In genomic region chr6:114781415-114782240, GRCm38 (mm10) we compare ENCODE assay signal across 8 mouse cellular contexts.
DNase-seq lines count a peak whose midpoint lies in the region; ATAC-seq and TF ChIP-seq lines count a peak whose summit lies in the region.

No protein-coding gene starts in this region.

- 50% methylated on average over 11 of the region's 11 CpGs for WGBS in cerebellum, adult 2 months
- 46% methylated on average over 11 of the region's 11 CpGs for WGBS in midbrain, embryonic 11.5 days

- H3K4me3 ChIP-seq in cerebellum, adult 2 months (replicated peaks; ENCODE audit: insufficient read depth, low read depth, low read length) = no peak overlapping the region
- no peak overlapping the region for H3K4me3 ChIP-seq in CH12.LX (replicated peaks in 1 of 3; ENCODE audit: low read depth in 2 of 3, low read length in 2 of 3, poor library complexity in 1 of 3)
- H3K4me3 ChIP-seq in embryonic fibroblast, embryonic 13.5 days (ENCODE audit: insufficient read depth, low read length) = no peak overlapping the region
- no peak overlapping the region for H3K4me3 ChIP-seq in midbrain, embryonic 11.5 days (ENCODE audit: low read depth, low read length)

- no peaks in the 10 kb centered on the region for H3K79me2 ChIP-seq in CH12.LX (replicated peaks; ENCODE audit: control insufficient read depth, extremely low read depth, insufficient read depth, poor library complexity, severe bottlenecking)

- TF ChIP-seq POLR2A in cerebellum, adult 2 months (IDR thresholded peaks at IDR 0.05; ENCODE audit: borderline replicate concordance, insufficient read depth, low read length) = no peak
- TF ChIP-seq POLR2A in CH12.LX (IDR thresholded peaks at IDR 0.05; ENCODE audit: low read depth, low read length) = no peak
- TF ChIP-seq POLR2A in embryonic fibroblast, embryonic 13.5 days (IDR thresholded peaks at IDR 0.05; ENCODE audit: low read depth, low read length) = no peak

- H3K4me1 ChIP-seq in cerebellum, adult 2 months (ENCODE audit: control insufficient read depth, insufficient read depth, low read length) = no peaks in the 10 kb centered on the region
- H3K4me1 ChIP-seq in CH12.LX (ENCODE audit: control insufficient read depth in 1 of 2, insufficient read depth in 2 of 2) = peaks cover 37 to 94% of the 10 kb centered on the region in 2 experiments
- H3K4me1 ChIP-seq in embryonic fibroblast, embryonic 13.5 days (ENCODE audit: control insufficient read depth, insufficient read depth, low read length) = peaks cover 15% of the 10 kb centered on the region; the same call in 1 of the 2 replicates
- peaks cover 21% of the 10 kb centered on the region for H3K4me1 ChIP-seq in midbrain, embryonic 11.5 days (ENCODE audit: control insufficient read depth, insufficient read depth, low read length)

- TF ChIP-seq EP300 in CH12.LX (IDR thresholded peaks at IDR 0.05; ENCODE audit: low read length) = peak; percentile 30

- no peak overlapping the region for H3K9ac ChIP-seq in CH12.LX (ENCODE audit: insufficient read depth, low read depth)
- H3K9ac ChIP-seq in midbrain, embryonic 11.5 days (ENCODE audit: low read length) = 0 out of 2 replicates have a peak overlapping the region, but pooled peaks have one; percentile 20

- no peaks in the 10 kb centered on the region for H3K36me3 ChIP-seq in CH12.LX (replicated peaks in 1 of 2; ENCODE audit: control insufficient read depth in 1 of 2, insufficient read depth in 1 of 2, low read length in 1 of 2)
- H3K36me3 ChIP-seq in midbrain, embryonic 11.5 days (ENCODE audit: control insufficient read depth, insufficient read depth, low read length) = no peaks in the 10 kb centered on the region

- dilution Hi-C loops in CH12.LX (cut with MboI; ENCODE audit: extremely low pct_ligation_motif_present, extremely low pct_unique_long_range_greater_than_20kb, low sequenced_read_pairs) = no loop called here

- peaks cover 2% of the 10 kb centered on the region for H3K9me3 ChIP-seq in CH12.LX (replicated peaks; ENCODE audit: low read length)
- H3K9me3 ChIP-seq in midbrain, embryonic 11.5 days (ENCODE audit: control insufficient read depth, low read length) = no peaks in the 10 kb centered on the region

- in situ Hi-C loops in CH12.LX (cut with MboI; ENCODE audit: low pct_ligation_motif_present, low pct_unique_long_range_greater_than_20kb, low sequenced_read_pairs) = no loop called here

- H3K27ac ChIP-seq in cerebellum, adult 2 months (ENCODE audit: insufficient read depth, low read length) = no peak overlapping the region
- peak overlapping the region; percentile 84 for H3K27ac ChIP-seq in CH12.LX (ENCODE audit: insufficient read depth, low read depth)
- peak overlapping the region; percentile 29 for H3K27ac ChIP-seq in embryonic fibroblast, embryonic 13.5 days (ENCODE audit: insufficient read depth, low read length)
- no peak overlapping the region for H3K27ac ChIP-seq in midbrain, embryonic 11.5 days (ENCODE audit: low read depth, low read length)

- TF ChIP-seq RAD21 in CH12.LX (IDR thresholded peaks at IDR 0.05; ENCODE audit: low read depth, low read length) = no peak

- intact Hi-C loops in heart, postnatal 10 days (cut with DNase I) = no loop called here

- ATAC-seq in midbrain, embryonic 11.5 days (ENCODE audit: low FRiP score) = no peak

- H3K27me3 ChIP-seq in cerebellum, adult 2 months (ENCODE audit: control insufficient read depth, insufficient read depth, low read length) = no peaks in the 10 kb centered on the region
- no peaks in the 10 kb centered on the region for H3K27me3 ChIP-seq in CH12.LX (replicated peaks)
- H3K27me3 ChIP-seq in midbrain, embryonic 11.5 days (ENCODE audit: control insufficient read depth, insufficient read depth, low read length) = no peaks in the 10 kb centered on the region

- no peak for TF ChIP-seq CTCF in cerebellum, adult 2 months (IDR thresholded peaks at IDR 0.05; ENCODE audit: borderline replicate concordance, insufficient read depth, low read depth, low read length)
- no peak for TF ChIP-seq CTCF in CH12.LX (conservative IDR thresholded peaks at IDR 0.05 in 1 of 2, IDR thresholded peaks at IDR 0.05 in 1 of 2; ENCODE audit: low read depth in 2 of 2, low read length in 2 of 2)
- no peak for TF ChIP-seq CTCF in embryonic fibroblast, embryonic 13.5 days (IDR thresholded peaks at IDR 0.05; ENCODE audit: borderline replicate concordance, insufficient read depth, low read length)

- peak; percentile 13 to 15 for DNase-seq in cerebellum, adult 2 months
- no peak for DNase-seq in cerebellum, postnatal 36 days
- DNase-seq in CH12.LX (ENCODE audit: extremely low read depth) = peak; percentile 52
- DNase-seq in heart, postnatal 10 days = peak; percentile 78 to 79
- peak; percentile 68 to 70 for DNase-seq in kidney, postnatal 4 days
- DNase-seq in midbrain, embryonic 11.5 days (ENCODE audit: low spot score, missing footprints) = no peak
- DNase-seq in urinary bladder, postnatal 10 days (ENCODE audit: low spot score) = peak; percentile 41

- H3K4me2 ChIP-seq in CH12.LX (ENCODE audit: insufficient read depth, low read depth, poor library complexity, severe bottlenecking) = 0 out of 2 replicates have a peak overlapping the region, but pooled peaks have one; percentile 16
- H3K4me2 ChIP-seq in midbrain, embryonic 11.5 days = no peak overlapping the region

TF ChIP-seq in CH12.LX, 34 proteins besides CTCF, POLR2A, EP300 and RAD21:
- TF ChIP-seq UBTF (IDR thresholded peaks at IDR 0.05; ENCODE audit: low read depth, low read length) (no peak), MYC (IDR thresholded peaks at IDR 0.05; ENCODE audit: low read depth, low read length) (no peak), BHLHE40 (IDR thresholded peaks at IDR 0.05; ENCODE audit: low read depth, low read length) (peak; percentile 58), MAX (IDR thresholded peaks at IDR 0.05; ENCODE audit: low read length) (peak; percentile 55; the same call in 1 of the 2 replicates), ELF1 (IDR thresholded peaks at IDR 0.05; ENCODE audit: low read depth, low read length) (peak; percentile 42; the same call in 1 of the 2 replicates), RCOR1 (conservative IDR thresholded peaks at IDR 0.05; ENCODE audit: low read depth, low read length) (peak; percentile 36; the same call in 1 of the 2 replicates), NELFE (IDR thresholded peaks at IDR 0.05; ENCODE audit: low read depth, low read length) (0 out of 2 replicates have a peak, but pooled peaks have one; percentile 26), ETS1 (conservative IDR thresholded peaks at IDR 0.05; ENCODE audit: low read depth, low read length) (peak; percentile 34; the same call in 1 of the 2 replicates), KAT2A (IDR thresholded peaks at IDR 0.05; ENCODE audit: insufficient replicate concordance, low read length) (no peak), MAZ (IDR thresholded peaks at IDR 0.05; ENCODE audit: low read depth, low read length) (0 out of 2 replicates have a peak, but pooled peaks have one; percentile 37), MXI1 (IDR thresholded peaks at IDR 0.05; ENCODE audit: low read depth, low read length) (0 out of 2 replicates have a peak, but pooled peaks have one; percentile 42)

Comparison
In these comparisons a context has a peak if more than half of its experiments do, and no peak if none do; other contexts are left out.
1. DNase-seq: peak in cerebellum, adult 2 months (2 of 2), CH12.LX (single experiment), heart, postnatal 10 days (2 of 2), kidney, postnatal 4 days (2 of 2) and urinary bladder, postnatal 10 days (single experiment); none in cerebellum, postnatal 36 days (0 of 2) and midbrain, embryonic 11.5 days (single experiment).
2. H3K27ac ChIP-seq: peak in CH12.LX (single experiment) and embryonic fibroblast, embryonic 13.5 days (single experiment); none in cerebellum, adult 2 months (single experiment) and midbrain, embryonic 11.5 days (single experiment).